Mouse (Mus musculus) frontal cortex, adult 2 months (tissue): Measurements from ENCODE around the gene Tmem41a. TPM values are rescaled to one million over a fixed set of nuclear protein-coding genes. Genes with fewer than 3 reads are reported as not detected.

Experiments
- DNase-seq, 2 experiments: peaks; one replicate each; pipeline ENCODE4 v3.0.0; 2022; ENCODE audit warnings: low spot score in 1 of 2; ENCODE audit errors: extremely low spot score in 1 of 2
- polyA plus RNA-seq: library from polyadenylated mRNA; depleted of rRNA; stranded (reverse); fragments of >200 nt; gene quantifications from 2 replicates; pipeline ENCODE4 v1.2.3, GENCODE M21; 2012; rRNA removed

The Tmem41a gene
- polyA plus RNA-seq, 1 experiment, result 19.2 TPM

DNA sequence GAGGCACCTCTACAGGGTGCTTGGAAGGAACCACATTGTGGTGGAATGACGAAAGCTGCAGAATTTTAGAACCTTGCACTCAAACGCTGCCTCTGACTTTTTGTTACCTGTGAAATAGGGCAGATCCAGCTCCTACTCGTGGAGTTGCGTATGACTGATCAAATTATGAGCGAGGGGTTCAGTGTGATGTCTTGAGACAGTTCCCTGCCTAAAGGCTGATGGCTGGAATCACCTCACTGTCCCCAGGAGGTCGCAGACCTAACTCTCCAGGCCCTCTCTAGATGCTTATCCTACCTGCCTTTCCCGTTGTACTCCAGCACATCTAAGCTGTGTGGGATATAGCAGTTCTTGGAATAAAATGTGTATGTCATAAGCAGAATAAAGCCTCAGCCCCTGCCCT, 41.4 kb downstream of the Tmem41a start:
- DNase-seq, result no peak

- DNase-seq, result no peak
Observed at GRCm38 (mm10) chr16:21904636-21905035, 42.7 kb downstream of the Tmem41a start.

- no peak for DNase-seq
Observed at GRCm38 (mm10) chr16:21901286-21901685, 46.1 kb downstream of the Tmem41a start.

DNA sequence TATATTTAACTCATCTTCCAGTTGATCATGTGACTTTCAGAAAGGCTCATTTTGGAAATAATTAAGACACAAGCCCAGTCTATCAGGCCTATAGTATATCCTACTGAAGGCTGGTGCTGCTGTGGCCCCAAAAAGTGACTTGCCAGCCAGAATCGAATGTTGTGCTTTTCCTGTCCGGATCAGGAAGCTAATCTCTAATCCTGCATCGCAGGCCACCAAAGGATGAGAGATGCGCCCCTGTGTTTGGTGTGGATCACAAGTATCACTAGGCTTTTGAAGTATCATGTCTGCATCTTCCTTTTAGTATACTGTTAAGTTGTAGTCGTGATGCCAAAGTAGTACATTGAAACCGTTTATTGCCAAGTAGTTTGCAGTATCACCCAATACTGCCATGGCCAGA, 53.5 kb downstream of the Tmem41a start:
- DNase-seq, result no peak

- no peak for DNase-seq
Observed at GRCm38 (mm10) chr16:21887601-21888000, 59.8 kb downstream of the Tmem41a start.

Other genes starting within 250 kb of the Tmem41a start
- gene Ehhadh, start 159.7 kb downstream of the Tmem41a start, polyA plus RNA-seq, result 5.7 and 6.1 TPM in 2 replicates
- 7.8 and 7.9 TPM in 2 replicates for gene Map3k13, start 153.2 kb downstream of the Tmem41a start, polyA plus RNA-seq
- gene Liph, start 48.1 kb upstream of the Tmem41a start, polyA plus RNA-seq, result 0.71 and 1.8 TPM in 2 replicates
- 59.8 and 60.1 TPM in 2 replicates for gene Senp2, start 61.9 kb upstream of the Tmem41a start, polyA plus RNA-seq
- 1.3 and 1.9 TPM in 2 replicates for gene Igf2bp2, start 215.7 kb upstream of the Tmem41a start, polyA plus RNA-seq